Mouse (Mus musculus): ENCODE measurements at regions not wholly inside any gene's neighbourhood (a gene's known extent, or its start where the extent isn't known, plus 50 kb on each side); places are given as distances from the start of the nearest gene placed in this dataset.

DNA sequence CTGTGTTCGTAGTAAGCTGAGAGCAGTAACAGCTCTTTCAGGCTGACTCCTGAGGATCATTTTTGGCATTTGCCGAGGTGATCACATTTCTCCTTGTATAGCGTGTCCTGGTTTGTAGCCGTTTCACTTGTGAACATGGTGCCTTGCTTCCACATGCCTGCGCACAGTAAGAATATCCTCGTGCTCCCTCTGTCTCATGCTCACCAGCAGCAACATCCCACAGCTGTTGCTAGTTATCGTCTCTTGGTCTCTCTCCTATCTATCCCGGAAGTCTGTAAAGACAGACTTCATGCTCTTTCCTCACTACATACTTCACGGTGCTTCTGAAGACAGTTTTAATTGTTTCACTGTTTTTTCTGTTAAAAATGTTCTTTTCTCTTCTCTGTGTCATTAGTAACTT, 331.7 kb upstream of the Tmc3 start:
- TF ChIP-seq CTCF (IDR thresholded peaks at IDR 0.05; ENCODE audit: extremely low read depth, insufficient read depth, low read length) = no peak
- no peak for TF ChIP-seq POLR2A (IDR thresholded peaks at IDR 0.05; ENCODE audit: extremely low read depth, insufficient read depth, low read length)
